ENCODE assay signal across 8 mouse cellular contexts in genomic region chr8:56616260-56616659, GRCm38 (mm10).
DNase-seq lines count a peak whose midpoint lies in the region; ATAC-seq and TF ChIP-seq lines count a peak whose summit lies in the region.

No protein-coding gene starts in this region.

- in situ Hi-C loops in ES-E14 (cut with MboI; ENCODE audit: low sequenced_read_pairs in 2 of 2, unreplicated experiment in 2 of 2), result no loop called here

- no peaks in the 10 kb centered on the region for H3K9me3 ChIP-seq in intestine, embryonic 14.5 days (ENCODE audit: control insufficient read depth, low read length)
- no peaks in the 10 kb centered on the region for H3K9me3 ChIP-seq in intestine, embryonic 15.5 days
- H3K9me3 ChIP-seq in ES-E14 (ENCODE audit: control insufficient read depth, insufficient read depth, low read depth, low read length), result no peaks in the 10 kb centered on the region

- peak; percentile 27 for TF ChIP-seq CTCF in C2C12 (IDR thresholded peaks at IDR 0.05; ENCODE audit: control insufficient read depth, insufficient read depth, insufficient read length)

- no peaks in the 10 kb centered on the region for H3K79me3 ChIP-seq in C2C12 (ENCODE audit: low read depth)

- ATAC-seq in intestine, embryonic 14.5 days (replicated peaks; ENCODE audit: low FRiP score, low TSS enrichment, low read depth), result no peak
- ATAC-seq in intestine, embryonic 15.5 days, result no peak
- no peak for ATAC-seq in erythroid progenitor cell, adult 5-6 weeks (replicated peaks; ENCODE audit: low FRiP score, poor library complexity, severe bottlenecking)

- no peaks in the 10 kb centered on the region for H3K79me2 ChIP-seq in C2C12 (ENCODE audit: control insufficient read depth, insufficient read depth)

- peaks cover 17% of the 10 kb centered on the region for H3K4me1 ChIP-seq in intestine, embryonic 14.5 days (replicated peaks; ENCODE audit: control insufficient read depth, insufficient read depth, low read length)
- H3K4me1 ChIP-seq in intestine, embryonic 15.5 days (replicated peaks), result 0 out of 2 replicates have a peak, but pooled peaks cover 6% of the 10 kb centered on the region
- H3K4me1 ChIP-seq in ES-E14 (ENCODE audit: control insufficient read depth in 2 of 2, insufficient read depth in 2 of 2, low read length in 2 of 2, poor library complexity in 1 of 2), result peaks cover 0 to 3% of the 10 kb centered on the region in 2 experiments; a peak in 1 of 4 replicates

- H3K36me3 ChIP-seq in intestine, embryonic 14.5 days (ENCODE audit: control insufficient read depth, insufficient read depth, low read length), result no peaks in the 10 kb centered on the region
- H3K36me3 ChIP-seq in intestine, embryonic 15.5 days, result no peaks in the 10 kb centered on the region
- H3K36me3 ChIP-seq in C2C12 (ENCODE audit: control insufficient read depth, insufficient read depth) (no peaks in the 10 kb centered on the region), ES-E14 (ENCODE audit: control insufficient read depth, insufficient read depth, low read length, poor library complexity, severe bottlenecking) (no peaks in the 10 kb centered on the region)

- no peak overlapping the region for H3K9ac ChIP-seq in intestine, embryonic 14.5 days (ENCODE audit: low read length)
- H3K9ac ChIP-seq in intestine, embryonic 15.5 days, result no peak overlapping the region
- H3K9ac ChIP-seq in ES-E14 (ENCODE audit: insufficient read depth, low read depth, low read length, poor library complexity, severe bottlenecking), result no peak overlapping the region

- H3ac ChIP-seq in C2C12 (ENCODE audit: control insufficient read depth, insufficient read length, low read depth), result no peak overlapping the region

- no peak overlapping the region for H3K27ac ChIP-seq in intestine, embryonic 14.5 days (ENCODE audit: low read depth)
- H3K27ac ChIP-seq in intestine, embryonic 15.5 days, result no peak overlapping the region
- no peak overlapping the region for H3K27ac ChIP-seq in ES-E14 (ENCODE audit: insufficient read depth, low read depth, low read length, poor library complexity, severe bottlenecking)

- H3K4me3 ChIP-seq in intestine, embryonic 14.5 days (ENCODE audit: low read depth, low read length), result no peak overlapping the region
- no peak overlapping the region for H3K4me3 ChIP-seq in intestine, embryonic 15.5 days (replicated peaks)
- H3K4me3 ChIP-seq in C2C12 (ENCODE audit: insufficient read depth, poor library complexity, severe bottlenecking) (no peak overlapping the region), ES-E14 (ENCODE audit: insufficient read depth in 1 of 2, low read depth in 1 of 2, low read length in 2 of 2, poor library complexity in 1 of 2, severe bottlenecking in 1 of 2) (no peak overlapping the region)

- H3K27me3 ChIP-seq in intestine, embryonic 14.5 days (replicated peaks; ENCODE audit: control insufficient read depth, insufficient read depth, low read length), result no peaks in the 10 kb centered on the region; the same call in 1 of the 2 replicates
- 0 out of 2 replicates have a peak, but pooled peaks cover 7% of the 10 kb centered on the region for H3K27me3 ChIP-seq in intestine, embryonic 15.5 days (replicated peaks)
- H3K27me3 ChIP-seq in C2C12 (ENCODE audit: control insufficient read depth, insufficient read depth, insufficient read length), result peaks cover 16% of the 10 kb centered on the region

- intact Hi-C loops in heart, postnatal 25 days (cut with DNase I), result loop anchor here (5.0 kb wide), 1 partner anchor 64 kb away; the partner anchor contains the start of genes Cep44 and Fbxo8

- H3K4me2 ChIP-seq in intestine, embryonic 14.5 days (ENCODE audit: low read length), result no peak overlapping the region
- no peak overlapping the region for H3K4me2 ChIP-seq in intestine, embryonic 15.5 days (replicated peaks)

- DNase-seq in intestine, embryonic 14.5 days (ENCODE audit: low spot score), result peak; percentile 68
- DNase-seq in ES-E14 (ENCODE audit: low read depth, low spot score), result peak; percentile 47
- peak; percentile 59 for DNase-seq in embryo, embryonic 10.5 days (ENCODE audit: low spot score)
- peak; percentile 11 for DNase-seq in lung, postnatal 25 days (ENCODE audit: low spot score)
- DNase-seq in heart, postnatal 25 days (ENCODE audit: low spot score), result no peak

- 45% methylated on average over 7 of the region's 7 CpGs for WGBS in intestine, embryonic 14.5 days
- WGBS in intestine, embryonic 15.5 days, result 40% methylated on average over 7 of the region's 7 CpGs

TF ChIP-seq in C2C12, 6 proteins besides CTCF, POLR2A, EP300 and RAD21:
- no peak for TF ChIP-seq USF1 (IDR thresholded peaks at IDR 0.05; ENCODE audit: low read depth)
- no peak for TF ChIP-seq MYOG (IDR thresholded peaks at IDR 0.05; ENCODE audit: control insufficient read depth, extremely low read depth, insufficient read length)
- no peak for TF ChIP-seq CEBPB (IDR thresholded peaks at IDR 0.05; ENCODE audit: low read depth)
- no peak for TF ChIP-seq MYOD1 (IDR thresholded peaks at IDR 0.05; ENCODE audit: control insufficient read depth, insufficient read length, low read depth)
- no peak for TF ChIP-seq FOSL1 (IDR thresholded peaks at IDR 0.05; ENCODE audit: insufficient read depth, low read length, poor library complexity, severe bottlenecking)
- TF ChIP-seq MAX (IDR thresholded peaks at IDR 0.05), result no peak
TF ChIP-seq in C2C12: peak in this region for 0.

TF ChIP-seq in ES-E14, 5 proteins besides CTCF, POLR2A, EP300 and RAD21:
- TF ChIP-seq HCFC1 (IDR thresholded peaks at IDR 0.05; ENCODE audit: borderline replicate concordance, insufficient read depth, low read length), result no peak
- TF ChIP-seq ZC3H11A (IDR thresholded peaks at IDR 0.05; ENCODE audit: borderline replicate concordance, low read depth, low read length), result 0 out of 2 replicates have a peak, but pooled peaks have one; percentile 7
